Mouse (Mus musculus): ENCODE results near the gene Crtc3.

Crtc3 gene

DNA sequence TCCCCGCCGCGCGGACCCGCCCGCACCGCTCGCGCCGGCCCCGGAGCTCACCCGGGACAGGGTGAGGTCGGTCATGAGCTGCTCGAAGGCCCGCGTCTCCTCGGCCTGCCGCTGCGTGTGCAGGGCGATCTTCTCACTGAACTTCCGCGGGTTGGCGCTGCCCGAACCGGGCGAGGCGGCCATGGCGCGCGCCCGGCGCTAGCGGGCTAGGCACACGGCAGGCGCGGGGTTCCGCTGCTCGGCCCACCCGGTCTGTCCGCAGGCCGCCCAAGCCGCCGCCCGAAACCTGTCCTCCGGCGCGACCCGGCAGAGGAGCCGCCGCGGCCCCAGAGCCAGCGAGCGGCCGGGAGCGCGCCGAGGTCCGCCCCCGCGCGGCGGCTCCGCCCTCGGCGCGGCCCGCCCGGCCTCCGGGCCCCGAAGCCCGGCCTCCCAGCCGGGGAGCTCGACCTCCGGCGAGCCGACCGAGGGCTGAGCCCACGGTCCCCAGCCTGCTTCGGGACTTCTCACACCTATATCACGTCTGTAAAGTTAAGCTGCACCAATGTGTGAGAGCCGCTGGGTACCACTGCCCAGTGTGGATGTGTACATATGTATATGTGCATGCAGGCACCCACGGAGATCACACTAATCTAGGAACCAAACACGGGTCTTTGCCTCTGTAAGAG lies at the start of gene Crtc3:
TSS of gene Crtc3 (minus strand) at position 322 of the 665 bp plus-strand sequence.
- DNase-seq (ENCODE audit: low spot score in 2 of 2): peak; percentile 20 to 47

GRCm38 (mm10) chr7:80736199-80736598 lies 47.5 kb upstream of the Crtc3 start:
- DNase-seq (ENCODE audit: low spot score in 2 of 2): no peak

GRCm38 (mm10) chr7:80732986-80733385 lies 44.3 kb upstream of the Crtc3 start:
- no peak for DNase-seq (ENCODE audit: low spot score in 2 of 2)

DNA sequence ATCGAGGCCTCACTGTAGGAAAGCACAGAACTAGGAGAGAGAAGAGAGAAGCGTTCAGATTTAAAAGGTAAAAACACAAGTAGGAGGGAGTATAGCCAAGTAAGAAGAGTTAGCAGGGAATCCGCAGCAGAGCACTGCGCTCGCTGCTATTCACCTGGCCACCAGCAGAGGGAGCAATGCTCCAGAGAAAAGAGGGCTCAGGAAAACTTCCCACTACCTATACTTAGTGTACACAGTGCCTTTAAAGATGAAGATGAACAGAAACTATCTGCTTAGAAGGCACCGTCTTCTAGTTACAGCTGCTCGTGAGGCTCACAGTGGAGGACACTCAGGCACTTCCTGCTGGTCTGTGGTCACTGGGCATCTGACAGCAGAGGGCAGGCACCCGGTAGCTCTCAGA lies 41.0 kb upstream of the Crtc3 start:
- DNase-seq (ENCODE audit: low spot score in 2 of 2): peak; percentile 50 to 80

- no peak for DNase-seq (ENCODE audit: low spot score in 2 of 2)
Observed at GRCm38 (mm10) chr7:80721041-80721440, 32.4 kb upstream of the Crtc3 start.

DNA sequence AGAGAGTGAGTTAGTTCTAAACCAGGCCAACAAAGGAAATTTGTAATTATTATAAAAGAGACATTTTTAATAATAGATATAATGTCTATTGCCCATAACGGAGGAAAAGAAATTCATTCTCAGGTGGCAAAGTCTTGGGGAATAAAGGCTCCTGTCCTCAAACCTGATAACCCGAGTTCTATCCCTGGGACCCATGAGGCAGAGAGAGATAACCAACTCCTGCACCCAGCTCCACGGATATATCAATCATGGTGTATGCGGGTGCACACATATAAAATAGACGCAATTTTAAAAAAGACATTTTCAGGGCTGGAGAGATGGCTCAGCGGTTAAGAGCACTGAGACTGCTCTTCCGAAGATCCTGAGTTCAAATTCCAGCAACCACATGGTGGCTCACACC lies 30.9 kb upstream of the Crtc3 start:
- DNase-seq (ENCODE audit: low spot score in 2 of 2): no peak

DNA sequence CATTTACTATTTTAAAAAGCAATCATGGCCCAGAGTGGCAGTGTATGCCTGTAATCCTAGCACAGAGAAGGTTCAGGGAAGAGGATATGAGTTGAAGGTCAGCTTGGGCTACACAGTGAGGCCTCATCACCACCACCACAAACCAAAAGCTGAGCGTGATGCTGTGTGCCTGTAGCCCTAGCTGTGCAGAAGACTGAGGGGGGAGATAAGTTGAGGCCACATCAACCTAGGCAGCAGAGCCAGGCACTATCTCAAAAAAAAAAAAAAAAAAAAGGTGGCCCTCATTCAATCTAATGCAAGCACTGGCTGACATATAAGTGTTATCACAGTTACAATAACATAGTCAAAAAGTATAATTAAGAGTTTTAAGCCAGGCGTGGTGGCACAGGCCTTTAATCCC lies 30.4 kb upstream of the Crtc3 start:
- DNase-seq (ENCODE audit: low spot score in 2 of 2): no peak

- peak; percentile 61 to 69 for DNase-seq (ENCODE audit: low spot score in 2 of 2)
Observed at GRCm38 (mm10) chr7:80718471-80718870, 29.8 kb upstream of the Crtc3 start.

- no peak for DNase-seq (ENCODE audit: low spot score in 2 of 2)
Observed at GRCm38 (mm10) chr7:80716758-80717157, 28.1 kb upstream of the Crtc3 start.

- DNase-seq (ENCODE audit: low spot score in 2 of 2): no peak
Observed at GRCm38 (mm10) chr7:80715306-80715705, 26.6 kb upstream of the Crtc3 start.

DNA sequence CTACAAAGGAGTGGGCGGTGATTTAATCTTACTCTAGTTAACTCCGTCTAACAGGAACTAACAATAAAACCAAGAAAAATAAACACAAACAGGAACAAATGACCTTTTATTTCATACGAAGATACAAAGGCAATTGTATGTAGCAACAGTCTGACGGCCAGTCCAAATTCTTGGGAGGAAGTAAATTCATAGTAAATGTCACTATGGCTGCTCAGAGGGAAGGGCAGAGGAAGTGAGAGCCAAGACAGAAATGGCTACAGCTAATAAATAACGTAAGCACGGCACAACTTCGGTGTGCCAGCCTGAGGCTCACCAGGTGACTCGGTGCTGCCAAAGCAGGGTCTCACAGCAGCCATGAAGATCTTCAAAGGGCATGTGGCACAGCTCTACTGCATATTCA lies 22.8 kb upstream of the Crtc3 start:
- no peak for DNase-seq (ENCODE audit: low spot score in 2 of 2)

DNA sequence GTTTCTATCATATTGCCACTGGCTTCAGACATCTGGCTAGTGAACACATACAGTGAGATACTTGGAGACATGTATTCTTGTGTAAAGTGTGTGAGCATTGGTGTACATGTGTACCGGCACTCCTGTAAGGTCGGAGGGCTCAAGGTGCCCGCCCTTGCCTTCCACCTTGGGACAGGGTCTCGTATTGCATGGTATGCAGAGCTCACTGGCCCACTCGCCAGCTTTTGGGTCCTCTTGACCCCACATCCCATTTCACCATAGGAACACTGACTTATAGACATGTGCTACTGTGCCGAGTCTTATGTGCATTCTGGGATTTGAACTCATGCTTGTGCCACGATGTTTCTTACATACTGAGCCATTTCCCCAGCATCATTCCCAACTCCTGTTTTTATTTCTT lies 21.7 kb upstream of the Crtc3 start:
- no peak for DNase-seq (ENCODE audit: low spot score in 2 of 2)

DNA sequence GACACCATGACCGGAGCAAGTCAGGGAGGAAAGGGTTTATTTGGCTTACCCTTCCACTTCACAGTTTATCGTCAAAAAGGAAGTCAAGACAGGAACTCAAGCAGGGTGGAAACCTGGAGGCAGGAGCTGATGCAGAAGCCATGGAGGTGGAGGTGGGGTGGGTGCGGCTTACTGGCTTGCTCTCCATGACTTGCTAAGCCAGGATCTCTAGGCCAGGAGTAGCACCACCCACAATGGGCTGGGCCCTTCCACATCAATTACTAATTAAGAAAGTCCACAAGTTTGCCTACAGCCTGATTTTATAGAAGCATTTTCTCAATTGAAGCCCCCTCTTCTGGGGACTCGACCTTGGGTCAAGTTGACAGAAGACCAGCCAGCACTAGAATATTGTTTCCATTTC lies 15.4 kb upstream of the Crtc3 start:
- DNase-seq (ENCODE audit: low spot score in 2 of 2): no peak

GRCm38 (mm10) chr7:80702510-80702909 lies 13.8 kb upstream of the Crtc3 start:
- no peak for DNase-seq (ENCODE audit: low spot score in 2 of 2)

DNA sequence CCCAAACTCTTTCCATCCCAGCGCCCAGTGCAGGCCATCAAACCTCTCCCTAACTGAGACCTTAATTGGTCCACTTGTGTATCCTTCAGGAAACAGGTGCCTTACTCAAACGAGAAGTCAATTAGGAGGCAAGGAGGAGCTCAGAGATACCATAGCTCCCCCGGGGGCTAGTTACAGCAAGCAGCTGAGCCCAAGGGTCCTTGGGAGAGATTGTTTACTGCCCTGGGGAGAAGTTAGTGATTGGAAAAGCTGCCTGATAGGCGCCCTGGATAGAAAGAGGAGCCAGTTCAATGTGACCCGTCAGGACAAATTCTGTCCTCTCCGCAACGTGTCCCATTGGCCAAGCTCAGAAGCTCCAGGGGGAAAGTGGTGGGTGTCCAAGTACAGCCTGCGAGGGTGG lies 11.0 kb upstream of the Crtc3 start:
- no peak for DNase-seq (ENCODE audit: low spot score in 2 of 2)

- DNase-seq (ENCODE audit: low spot score in 2 of 2): no peak
Observed at GRCm38 (mm10) chr7:80698940-80699339, 10.3 kb upstream of the Crtc3 start.

GRCm38 (mm10) chr7:80697859-80698258 lies 9.2 kb upstream of the Crtc3 start:
- no peak for DNase-seq (ENCODE audit: low spot score in 2 of 2)

GRCm38 (mm10) chr7:80696903-80697302 lies 8.2 kb upstream of the Crtc3 start:
- peak; percentile 25 to 44 for DNase-seq (ENCODE audit: low spot score in 2 of 2)

DNA sequence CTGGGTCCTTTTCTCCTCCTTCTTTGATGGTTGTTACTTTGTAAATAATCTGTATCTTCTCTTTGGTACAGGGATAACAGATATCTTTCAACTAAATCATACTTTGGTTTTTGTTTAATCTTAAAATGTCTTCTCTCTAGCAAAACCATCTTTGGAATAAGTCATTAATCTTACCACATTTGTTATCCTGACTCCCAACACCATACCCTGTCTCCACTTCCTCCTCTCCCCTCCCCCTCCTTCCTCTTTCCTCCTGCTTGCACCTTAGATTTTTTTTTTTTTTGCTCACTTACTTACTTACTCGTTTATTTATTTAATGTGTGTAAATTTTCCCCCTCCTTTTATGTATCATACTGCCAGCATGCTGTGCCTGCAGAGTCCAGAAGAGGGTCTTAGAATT lies 7.7 kb upstream of the Crtc3 start:
- no peak for DNase-seq (ENCODE audit: low spot score in 2 of 2)

GRCm38 (mm10) chr7:80692472-80692871 lies 3.8 kb upstream of the Crtc3 start:
- DNase-seq (ENCODE audit: low spot score in 2 of 2): no peak

- no peak for DNase-seq (ENCODE audit: low spot score in 2 of 2)
Observed at GRCm38 (mm10) chr7:80691131-80691530, 2.5 kb upstream of the Crtc3 start.

GRCm38 (mm10) chr7:80689221-80689591 lies 529 bp upstream of the Crtc3 start:
- no peak for DNase-seq (ENCODE audit: low spot score in 2 of 2)

DNA sequence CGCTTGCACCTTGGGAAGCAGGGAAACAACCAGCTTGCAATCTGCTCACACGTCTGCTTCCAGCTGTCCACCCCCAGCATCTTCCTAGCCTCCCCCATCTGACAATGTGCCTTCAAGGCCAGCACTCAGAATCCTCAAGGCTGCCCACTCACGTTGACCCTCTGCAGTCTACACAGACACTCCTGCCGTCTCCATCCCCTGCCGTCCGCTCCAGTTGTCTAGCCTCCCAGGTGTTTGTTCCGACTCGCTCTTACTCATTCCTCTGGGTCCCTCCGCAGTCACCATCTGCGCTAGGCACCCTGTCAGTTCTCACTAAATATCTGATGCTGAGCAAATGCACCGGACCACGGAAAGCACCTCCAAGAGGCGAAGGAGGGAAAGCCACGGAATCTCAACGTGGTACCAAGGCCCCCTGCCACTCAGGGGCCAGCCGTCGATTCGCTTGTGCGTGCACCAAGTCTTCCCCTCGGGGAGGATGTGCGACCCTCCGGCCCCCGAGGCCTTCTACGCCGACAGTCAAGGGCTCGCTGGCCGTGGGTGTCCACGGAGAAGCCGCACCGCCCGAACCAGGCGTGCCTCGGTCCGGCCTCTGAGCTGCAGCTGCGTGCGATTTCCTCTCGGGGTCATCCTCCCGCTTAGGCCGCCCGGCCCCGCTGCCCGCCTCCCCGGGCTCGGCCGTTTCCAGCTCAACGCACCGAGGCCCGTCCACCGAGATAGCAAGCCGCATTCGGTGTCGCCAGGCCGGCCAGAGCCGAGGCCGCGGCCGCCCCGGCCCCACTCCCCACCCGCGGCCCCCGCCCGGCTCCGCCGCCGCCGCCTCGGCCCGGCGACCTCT lies 739 bp downstream of the Crtc3 start:
- peak; percentile 25 to 47 for DNase-seq (ENCODE audit: low spot score in 2 of 2)

All from thymus, postnatal 10 days (tissue).